Mouse (Mus musculus) urinary bladder, postnatal 4 days (tissue): ENCODE results near the gene H2al1a.

Source experiments
- DNase-seq, 2 experiments: peaks; one replicate each; pipeline ENCODE4 v3.0.0; 2021 to 2022; ENCODE audit warnings: low spot score in 2 of 2

Gene H2al1a

GRCm38 (mm10) chrX:11345762-11346161 is 46.7 kb downstream of the H2al1a start:
- DNase-seq = no peak

DNA sequence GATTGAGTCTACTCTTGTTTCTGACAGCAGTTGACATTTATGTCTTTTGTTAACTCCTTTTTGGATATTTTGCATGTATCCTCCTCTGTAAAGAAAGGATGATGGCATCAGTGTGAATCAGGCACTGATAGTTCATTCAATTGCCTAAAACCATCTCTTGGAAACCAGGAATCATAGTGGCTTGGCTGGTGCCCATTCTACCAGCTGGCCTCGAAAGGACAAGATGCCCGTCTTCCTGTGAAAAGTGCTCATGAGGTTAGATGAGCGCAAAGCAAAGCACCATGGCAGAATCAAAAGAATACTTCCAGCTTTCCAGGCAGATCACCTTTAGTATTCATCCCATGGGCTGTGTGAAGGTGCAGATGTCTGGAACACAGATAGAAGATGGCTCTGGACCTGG is 47.7 kb downstream of the H2al1a start:
- no peak for DNase-seq
